Mouse (Mus musculus) kidney, adult 2 months (tissue): Measurements from ENCODE around the gene Nid1.

Experiments used
- CTCF ChIP-seq: fragments of 200-500 bp; conservative IDR thresholded peaks from 2 replicates; pipeline ENCODE4 v1.5.1; 2011; ENCODE audit warnings: low read depth, mild to moderate bottlenecking, control low read depth, low read length, moderate library complexity, mixed read lengths; ENCODE audit not compliant: insufficient read depth, insufficient read length
- POLR2A ChIP-seq: fragments of 200-500 bp; IDR thresholded peaks from one replicate; pipeline ENCODE4 v1.6.1; 2011; ENCODE audit warnings: low read depth, low read length, control low read depth

DNA sequence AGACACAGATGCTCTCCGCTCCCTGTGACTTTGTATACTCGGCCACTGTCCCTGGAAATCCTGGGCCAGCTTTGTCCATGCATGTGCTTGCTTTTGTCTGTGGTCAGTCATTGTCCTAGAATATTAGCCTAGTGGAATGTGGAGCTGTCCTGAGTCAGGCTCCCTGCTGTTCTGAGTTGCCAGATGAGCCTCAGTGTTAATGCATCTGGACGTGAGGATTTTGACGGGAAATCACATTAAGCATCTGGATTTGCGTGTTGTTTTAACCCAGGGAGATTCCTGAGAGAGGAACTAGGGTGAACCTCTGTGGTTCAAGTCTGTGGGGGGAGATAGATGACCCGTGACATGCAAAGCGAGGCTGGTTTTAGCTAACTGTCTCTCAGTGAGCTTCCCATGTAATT lies 47.0 kb downstream of the Nid1 start:
- TF ChIP-seq POLR2A (no peak), CTCF (no peak)
